Mouse (Mus musculus) brain, adult 2 months (tissue): ENCODE data around the gene Sh3d21.

ENCODE experiments used
- DNase-seq: peaks from one replicate; pipeline ENCODE4 v3.0.0; 2011; ENCODE audit warnings: low read depth, low spot score

Sh3d21 gene

GRCm38 (mm10) chr4:126109613-126110373, 53.5 kb downstream of the Sh3d21 start:
- peak; percentile 71 for DNase-seq

- DNase-seq, result no peak
Observed at GRCm38 (mm10) chr4:126108061-126108740, 55.1 kb downstream of the Sh3d21 start.

GRCm38 (mm10) chr4:126105131-126105783, 58.0 kb downstream of the Sh3d21 start:
- peak; percentile 69 for DNase-seq

GRCm38 (mm10) chr4:126104261-126105075, 58.8 kb downstream of the Sh3d21 start:
- DNase-seq, result peak; percentile 72

- DNase-seq, result peak; percentile 99
Observed at GRCm38 (mm10) chr4:126103590-126104068, 59.7 kb downstream of the Sh3d21 start, which contains the start of gene Stk40. TSS of gene Stk40 (plus strand) at chr4:126103957.

GRCm38 (mm10) chr4:126103057-126103581, 60.2 kb downstream of the Sh3d21 start:
- peak; percentile 97 for DNase-seq

- peak; percentile 87 for DNase-seq
Observed at GRCm38 (mm10) chr4:126102061-126102841, 61.0 kb downstream of the Sh3d21 start.

- DNase-seq, result no peak
Observed at GRCm38 (mm10) chr4:126100764-126101163, 62.5 kb downstream of the Sh3d21 start.
